In genomic region chr4:119939786-119940185, GRCm38 (mm10) we compare ENCODE assay signal across 21 mouse cellular contexts.
A peak's percentile ranks its signal among the peaks of the same experiment; 100 is the strongest.
DNase-seq lines count a peak whose midpoint lies in the region; ATAC-seq lines count a peak whose summit lies in the region.
"Had no signal": no experiment of that assay in that cellular context is flagged by ENCODE, and none has a peak within 500 bp of the region (broad histone marks: within the 10 kb centered on the region; RNA-seq: fewer than 3 reads in every experiment).

No protein-coding gene starts in this region.

- H3K27ac ChIP-seq in embryonic facial prominence, embryonic 10.5 days (replicated peaks): no peak overlapping the region
- H3K27ac ChIP-seq: embryonic facial prominence, embryonic 12.5 days; forebrain, embryonic 15.5 days; heart, embryonic 10.5 days; hindbrain, embryonic 13.5 days; hindbrain, postnatal 0 days had no signal

- H3K4me1 ChIP-seq in embryonic facial prominence, embryonic 10.5 days: no peaks in the 10 kb centered on the region
- H3K4me1 ChIP-seq: embryonic facial prominence, embryonic 12.5 days had no signal

- no peaks in the 10 kb centered on the region for H3K9me3 ChIP-seq in embryonic facial prominence, embryonic 10.5 days
- H3K9me3 ChIP-seq: embryonic facial prominence, embryonic 12.5 days; forebrain, embryonic 15.5 days; heart, embryonic 10.5 days; hindbrain, embryonic 13.5 days had no signal

- WGBS in embryonic facial prominence, embryonic 10.5 days: 83% methylated on average over 6 of the region's 6 CpGs

- no peaks in the 10 kb centered on the region for H3K27me3 ChIP-seq in embryonic facial prominence, embryonic 10.5 days (replicated peaks; ENCODE audit: low read depth, poor library complexity, severe bottlenecking)
- H3K27me3 ChIP-seq: embryonic facial prominence, embryonic 12.5 days; forebrain, embryonic 15.5 days; hindbrain, embryonic 13.5 days; Patski had no signal

- DNase-seq in cerebellum, adult 11-12 months: peak; percentile 75
- DNase-seq in brain, adult 2 months (ENCODE audit: low read depth, low spot score): peak; percentile 76
- DNase-seq in cerebellum, adult 9-10 months: peak; percentile 78
- peak; percentile 71 to 74 for DNase-seq in cerebellum, postnatal 25 days
- DNase-seq in embryonic facial prominence, embryonic 10.5 days (ENCODE audit: low spot score): no peak
- DNase-seq in lung, postnatal 25 days (ENCODE audit: low spot score): no peak
- DNase-seq in retina, embryonic 14.5 days (ENCODE audit: low spot score): no peak
- DNase-seq: adrenal gland, adult 2 months; adrenal gland, postnatal 25 days; embryo, embryonic 11 days; gastrocnemius, postnatal 36 days; heart, adult 18-20 months; heart, postnatal 10 days; kidney, adult 18-20 months had no signal

- ATAC-seq in cerebellum, adult (ENCODE audit: insufficient number of reproducible peaks, low FRiP score, low TSS enrichment): no peak
- ATAC-seq: forebrain, embryonic 15.5 days; hindbrain, postnatal 0 days; Patski had no signal

- no peaks in the 10 kb centered on the region for H3K36me3 ChIP-seq in embryonic facial prominence, embryonic 10.5 days (replicated peaks)
- H3K36me3 ChIP-seq: embryonic facial prominence, embryonic 12.5 days; forebrain, embryonic 15.5 days; heart, embryonic 10.5 days; hindbrain, embryonic 13.5 days had no signal

- H3K4me3 ChIP-seq in embryonic facial prominence, embryonic 10.5 days: no peak overlapping the region
- H3K4me3 ChIP-seq: embryonic facial prominence, embryonic 12.5 days; forebrain, embryonic 15.5 days; heart, embryonic 10.5 days; hindbrain, embryonic 13.5 days had no signal

Comparison
In these comparisons a context has a peak if more than half of its experiments do, and no peak if none do; other contexts are left out.
1. DNase-seq: peak in cerebellum, adult 11-12 months (single experiment), brain, adult 2 months (single experiment), cerebellum, adult 9-10 months (single experiment) and cerebellum, postnatal 25 days (2 of 2); none in embryonic facial prominence, embryonic 10.5 days (single experiment), lung, postnatal 25 days (single experiment) and retina, embryonic 14.5 days (single experiment).